Mouse (Mus musculus): ENCODE results near the gene Mccc2. TPM values are rescaled to one million over a fixed set of nuclear protein-coding genes. Genes with fewer than 3 reads are reported as not detected.

Gene Mccc2
- polyA plus RNA-seq, 1 experiment from 2014 or later: 30.4 TPM

- no peak for ATAC-seq (ENCODE audit: insufficient number of reproducible peaks, low FRiP score)
- Histone ChIP-seq H3K27me3 (replicated peaks) (no peaks in the 10 kb centered on the region), H3K4me3 (no peak overlapping the region), H3K36me3 (peaks cover 7% of the 10 kb centered on the region; the same call in 1 of the 2 replicates), H3K9ac (no peak overlapping the region), H3K4me1 (replicated peaks) (no peaks in the 10 kb centered on the region), H3K27ac (ENCODE audit: poor library complexity, severe bottlenecking) (no peak overlapping the region), H3K4me2 (no peak overlapping the region), H3K9me3 (replicated peaks) (no peaks in the 10 kb centered on the region)
- 90% methylated on average over 1 of the region's 1 CpGs for WGBS
Measured at GRCm38 (mm10) chr13:99983320-99983719, 32.1 kb downstream of the Mccc2 start.

GRCm38 (mm10) chr13:99979406-99979805, 36.0 kb downstream of the Mccc2 start:
- H3K9me3 ChIP-seq (replicated peaks): no peaks in the 10 kb centered on the region
- H3K4me2 ChIP-seq: no peak overlapping the region
- H3K4me3 ChIP-seq: no peak overlapping the region
- 67% methylated on average over 2 of the region's 2 CpGs for WGBS
- no peak overlapping the region for H3K27ac ChIP-seq (ENCODE audit: poor library complexity, severe bottlenecking)
- H3K27me3 ChIP-seq (replicated peaks): no peaks in the 10 kb centered on the region
- no peak overlapping the region for H3K9ac ChIP-seq
- no peak for ATAC-seq (ENCODE audit: insufficient number of reproducible peaks, low FRiP score)
- peaks cover 11% of the 10 kb centered on the region for H3K36me3 ChIP-seq
- H3K4me1 ChIP-seq (replicated peaks): no peaks in the 10 kb centered on the region

- H3K36me3 ChIP-seq: peaks cover 29% of the 10 kb centered on the region
- H3K9me3 ChIP-seq (replicated peaks): no peaks in the 10 kb centered on the region
- WGBS: 77% methylated on average over 5 of the region's 5 CpGs
- no peak overlapping the region for H3K9ac ChIP-seq
- no peak overlapping the region for H3K4me3 ChIP-seq
- no peaks in the 10 kb centered on the region for H3K4me1 ChIP-seq (replicated peaks)
- ATAC-seq (ENCODE audit: insufficient number of reproducible peaks, low FRiP score): no peak
- no peak overlapping the region for H3K27ac ChIP-seq (ENCODE audit: poor library complexity, severe bottlenecking)
- H3K4me2 ChIP-seq: no peak overlapping the region
- H3K27me3 ChIP-seq (replicated peaks): no peaks in the 10 kb centered on the region
Measured at GRCm38 (mm10) chr13:99970089-99970488, 45.4 kb downstream of the Mccc2 start.

- ATAC-seq (ENCODE audit: insufficient number of reproducible peaks, low FRiP score): no peak
- Histone ChIP-seq H3K4me2 (no peak overlapping the region), H3K27ac (ENCODE audit: poor library complexity, severe bottlenecking) (no peak overlapping the region), H3K36me3 (peaks cover 27% of the 10 kb centered on the region), H3K4me3 (no peak overlapping the region), H3K4me1 (replicated peaks) (no peaks in the 10 kb centered on the region), H3K9me3 (replicated peaks) (no peaks in the 10 kb centered on the region), H3K27me3 (replicated peaks) (no peaks in the 10 kb centered on the region), H3K9ac (no peak overlapping the region)
- WGBS: 87% methylated on average over 11 of the region's 11 CpGs
Measured at GRCm38 (mm10) chr13:99967013-99967678, 48.3 kb downstream of the Mccc2 start.

- Histone ChIP-seq H3K9me3 (replicated peaks) (no peaks in the 10 kb centered on the region), H3K4me1 (replicated peaks) (no peaks in the 10 kb centered on the region), H3K27me3 (replicated peaks) (no peaks in the 10 kb centered on the region), H3K9ac (no peak overlapping the region), H3K4me2 (no peak overlapping the region), H3K4me3 (no peak overlapping the region), H3K36me3 (peaks cover 21% of the 10 kb centered on the region), H3K27ac (ENCODE audit: poor library complexity, severe bottlenecking) (no peak overlapping the region)
- 68% methylated on average over 6 of the region's 6 CpGs for WGBS
- no peak for ATAC-seq (ENCODE audit: insufficient number of reproducible peaks, low FRiP score)
Measured at GRCm38 (mm10) chr13:99963814-99964213, 51.6 kb downstream of the Mccc2 start.

- Histone ChIP-seq H3K4me1 (replicated peaks) (no peaks in the 10 kb centered on the region), H3K4me3 (no peak overlapping the region), H3K27ac (ENCODE audit: poor library complexity, severe bottlenecking) (no peak overlapping the region), H3K9ac (no peak overlapping the region), H3K27me3 (replicated peaks) (no peaks in the 10 kb centered on the region), H3K36me3 (peaks cover 34% of the 10 kb centered on the region), H3K9me3 (replicated peaks) (0 out of 2 replicates have a peak, but pooled peaks cover under 1% of the 10 kb centered on the region), H3K4me2 (no peak overlapping the region)
- no peak for ATAC-seq (ENCODE audit: insufficient number of reproducible peaks, low FRiP score)
- WGBS: 91% methylated on average over 4 of the region's 4 CpGs
Measured at GRCm38 (mm10) chr13:99961661-99962060, 53.8 kb downstream of the Mccc2 start.

- Histone ChIP-seq H3K4me1 (replicated peaks) (no peaks in the 10 kb centered on the region), H3K27me3 (replicated peaks) (no peaks in the 10 kb centered on the region), H3K4me3 (no peak overlapping the region), H3K4me2 (no peak overlapping the region), H3K9me3 (replicated peaks) (0 out of 2 replicates have a peak, but pooled peaks cover 2% of the 10 kb centered on the region), H3K9ac (no peak overlapping the region), H3K36me3 (peaks cover 63% of the 10 kb centered on the region), H3K27ac (ENCODE audit: poor library complexity, severe bottlenecking) (no peak overlapping the region)
- ATAC-seq (ENCODE audit: insufficient number of reproducible peaks, low FRiP score): no peak
- WGBS: 93% methylated on average over 1 of the region's 1 CpGs
Measured at GRCm38 (mm10) chr13:99955591-99955944, 59.9 kb downstream of the Mccc2 start.

GRCm38 (mm10) chr13:99954902-99955590, 60.4 kb downstream of the Mccc2 start:
- Histone ChIP-seq H3K9me3 (replicated peaks) (0 out of 2 replicates have a peak, but pooled peaks cover 2% of the 10 kb centered on the region), H3K27ac (ENCODE audit: poor library complexity, severe bottlenecking) (no peak overlapping the region), H3K4me2 (no peak overlapping the region), H3K4me3 (no peak overlapping the region), H3K36me3 (peaks cover 63% of the 10 kb centered on the region), H3K9ac (no peak overlapping the region), H3K27me3 (replicated peaks) (no peaks in the 10 kb centered on the region), H3K4me1 (replicated peaks) (no peaks in the 10 kb centered on the region)
- ATAC-seq (ENCODE audit: insufficient number of reproducible peaks, low FRiP score): no peak
- WGBS: 91% methylated on average over 5 of the region's 5 CpGs

- H3K27me3 ChIP-seq (replicated peaks): no peaks in the 10 kb centered on the region
- no peak overlapping the region for H3K27ac ChIP-seq (ENCODE audit: poor library complexity, severe bottlenecking)
- ATAC-seq (ENCODE audit: insufficient number of reproducible peaks, low FRiP score): no peak
- peaks cover 32% of the 10 kb centered on the region for H3K36me3 ChIP-seq
- no peak overlapping the region for H3K9ac ChIP-seq
- peaks cover 7% of the 10 kb centered on the region for H3K9me3 ChIP-seq (replicated peaks)
- H3K4me3 ChIP-seq: no peak overlapping the region
- H3K4me2 ChIP-seq: no peak overlapping the region
- 82% methylated on average over 4 of the region's 4 CpGs for WGBS
- H3K4me1 ChIP-seq (replicated peaks): no peaks in the 10 kb centered on the region
Measured at GRCm38 (mm10) chr13:99947417-99947816, 68.0 kb downstream of the Mccc2 start.

- no peak overlapping the region for H3K4me2 ChIP-seq
- peaks cover 11% of the 10 kb centered on the region for H3K36me3 ChIP-seq
- no peak for ATAC-seq (ENCODE audit: insufficient number of reproducible peaks, low FRiP score)
- 86% methylated on average over 2 of the region's 2 CpGs for WGBS
- no peaks in the 10 kb centered on the region for H3K27me3 ChIP-seq (replicated peaks)
- no peak overlapping the region for H3K4me3 ChIP-seq
- no peaks in the 10 kb centered on the region for H3K4me1 ChIP-seq (replicated peaks)
- no peak overlapping the region for H3K27ac ChIP-seq (ENCODE audit: poor library complexity, severe bottlenecking)
- no peak overlapping the region for H3K9ac ChIP-seq
- peaks cover 7% of the 10 kb centered on the region for H3K9me3 ChIP-seq (replicated peaks)
Measured at GRCm38 (mm10) chr13:99943525-99943924, 71.9 kb downstream of the Mccc2 start.

- Histone ChIP-seq H3K4me3 (no peak overlapping the region), H3K4me1 (replicated peaks) (no peaks in the 10 kb centered on the region), H3K9me3 (replicated peaks) (peaks cover 7% of the 10 kb centered on the region), H3K4me2 (no peak overlapping the region), H3K9ac (no peak overlapping the region), H3K27me3 (replicated peaks) (no peaks in the 10 kb centered on the region), H3K36me3 (no peaks in the 10 kb centered on the region; the same call in 1 of the 2 replicates), H3K27ac (ENCODE audit: poor library complexity, severe bottlenecking) (no peak overlapping the region)
- no peak for ATAC-seq (ENCODE audit: insufficient number of reproducible peaks, low FRiP score)
- WGBS: 42% methylated on average over 2 of the region's 2 CpGs
Measured at GRCm38 (mm10) chr13:99940601-99941000, 74.8 kb downstream of the Mccc2 start.
